Mouse (Mus musculus) left cerebral cortex, postnatal 14 days (tissue): Measurements from ENCODE around the gene Smurf1. TPM values are rescaled to one million over a fixed set of nuclear protein-coding genes. Genes with fewer than 3 reads are reported as not detected.

Experiments used
- DNase-seq, 2 experiments: peaks; one replicate each; pipeline ENCODE4 v3.0.0; 2021 to 2022; ENCODE audit warnings: low spot score in 2 of 2, mixed read lengths in 1 of 2
- intact Hi-C: fragments of 180-260 bp; cut with DNase I; formaldehyde crosslinking; loops from one replicate; pipeline ENCODE4 v1.15.1; 2025
- total RNA-seq, 2 experiments: library from RNA; stranded (reverse); gene quantifications; 2 replicates each; pipeline ENCODE4 v1.2.3; 2021

The Smurf1 gene
- total RNA-seq, 2 experiments from 2014 or later, result 37.2 to 40.8 TPM

- intact Hi-C loops, result no loop called here
- DNase-seq, result peak in 1 of 2 experiments; percentile 21
Observed at GRCm38 (mm10) chr5:144964465-144964864, 1.2 kb downstream of the Smurf1 start.

GRCm38 (mm10) chr5:144963817-144964261 is 1.8 kb downstream of the Smurf1 start:
- DNase-seq, result peak; percentile 64
- intact Hi-C loops, result no loop called here

DNA sequence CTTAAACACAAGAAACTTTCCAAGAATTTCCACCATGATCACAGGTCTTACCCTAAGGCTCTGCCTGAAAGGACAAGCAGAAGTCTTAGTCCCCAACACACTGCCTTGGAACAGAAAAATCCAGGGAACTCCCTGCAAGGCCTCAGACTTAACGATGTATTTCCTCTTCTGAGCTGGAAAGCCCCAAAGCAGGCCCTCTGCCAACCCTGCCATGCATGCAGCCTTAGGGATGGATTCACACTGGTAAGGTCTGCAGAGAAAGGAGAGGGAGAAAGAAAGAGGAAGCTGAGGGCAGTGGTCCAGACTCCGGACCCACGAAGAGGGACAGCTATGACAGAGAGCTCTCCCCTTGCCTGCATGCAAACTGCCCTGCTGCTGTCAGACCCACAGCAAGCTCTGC is 2.2 kb downstream of the Smurf1 start:
- DNase-seq, result peak; percentile 16 to 38
- intact Hi-C loops, result no loop called here

DNA sequence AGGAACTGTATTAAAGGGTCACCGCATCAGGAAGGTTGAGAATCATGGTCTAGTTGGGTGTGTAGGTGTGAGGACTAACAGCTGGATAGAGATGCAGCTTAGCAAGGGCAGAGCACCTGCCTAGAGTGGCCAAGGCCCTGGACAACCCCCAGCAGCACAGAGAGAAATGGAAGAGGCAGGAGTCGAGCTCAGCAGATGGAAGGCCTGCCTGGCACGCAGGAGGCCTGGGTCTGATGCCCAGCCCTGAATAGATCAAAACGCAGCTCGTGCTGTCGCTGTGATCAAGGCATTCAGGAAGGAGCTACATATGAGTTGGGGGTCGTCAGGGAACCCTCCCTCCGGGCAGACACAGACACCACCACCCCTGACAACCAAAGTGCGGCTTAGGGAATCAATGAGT is 7.4 kb downstream of the Smurf1 start:
- intact Hi-C loops, result no loop called here
- no peak for DNase-seq

GRCm38 (mm10) chr5:144954432-144954831 is 11.2 kb downstream of the Smurf1 start:
- intact Hi-C loops, result no loop called here
- no peak for DNase-seq

GRCm38 (mm10) chr5:144952592-144952991 is 13.1 kb downstream of the Smurf1 start:
- DNase-seq, result no peak
- intact Hi-C loops, result no loop called here

DNA sequence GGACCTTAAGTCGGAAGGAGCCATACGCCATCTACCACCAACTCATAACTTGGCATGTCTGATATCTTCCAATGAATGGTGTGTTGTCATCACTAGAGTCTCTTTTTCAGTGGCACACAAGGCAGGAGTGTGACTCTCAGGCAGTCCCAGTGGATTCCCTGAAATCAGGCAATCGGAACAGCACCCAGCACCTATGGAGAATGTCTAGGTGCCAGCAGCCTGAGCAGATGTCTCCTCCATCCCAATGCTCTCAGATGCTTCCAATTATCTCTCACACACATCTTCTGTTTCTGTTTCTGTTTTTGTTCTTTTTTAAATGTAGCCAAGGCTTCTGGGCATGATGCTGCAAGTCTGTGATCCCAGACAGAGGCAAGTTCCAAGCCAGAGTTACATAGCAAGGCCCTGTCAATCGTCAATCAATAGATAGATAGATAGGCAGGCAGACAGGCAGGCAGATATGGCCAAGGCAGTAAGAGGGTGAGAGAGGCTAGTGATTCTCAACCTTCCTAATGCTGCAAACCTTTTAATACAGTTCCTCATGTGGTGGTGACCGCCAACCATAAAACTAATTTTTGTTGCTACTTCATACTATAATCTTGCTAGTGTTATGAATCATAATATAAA is 15.1 kb downstream of the Smurf1 start:
- DNase-seq, result peak in 1 of 2 experiments; percentile 30
- intact Hi-C loops, result no loop called here

DNA sequence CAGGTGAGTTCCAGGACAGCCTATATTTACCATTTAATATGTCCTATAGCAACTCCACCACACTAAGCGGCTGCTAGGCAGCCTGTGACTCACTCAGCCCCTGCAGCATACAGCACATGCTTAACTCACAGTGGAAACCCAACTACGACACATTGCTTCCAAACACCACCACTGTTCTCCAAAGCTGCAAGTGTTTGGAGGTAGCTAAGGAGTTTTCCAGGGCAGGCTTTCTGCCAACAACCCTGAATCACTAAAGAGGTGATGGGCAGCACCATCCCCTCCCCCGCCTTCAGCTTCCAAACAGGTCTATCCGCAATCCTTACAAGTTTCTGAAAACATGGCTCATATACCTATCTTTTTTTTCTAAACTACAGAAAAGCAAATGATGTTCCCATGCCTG is 15.8 kb downstream of the Smurf1 start:
- intact Hi-C loops, result no loop called here
- peak; percentile 30 to 39 for DNase-seq

DNA sequence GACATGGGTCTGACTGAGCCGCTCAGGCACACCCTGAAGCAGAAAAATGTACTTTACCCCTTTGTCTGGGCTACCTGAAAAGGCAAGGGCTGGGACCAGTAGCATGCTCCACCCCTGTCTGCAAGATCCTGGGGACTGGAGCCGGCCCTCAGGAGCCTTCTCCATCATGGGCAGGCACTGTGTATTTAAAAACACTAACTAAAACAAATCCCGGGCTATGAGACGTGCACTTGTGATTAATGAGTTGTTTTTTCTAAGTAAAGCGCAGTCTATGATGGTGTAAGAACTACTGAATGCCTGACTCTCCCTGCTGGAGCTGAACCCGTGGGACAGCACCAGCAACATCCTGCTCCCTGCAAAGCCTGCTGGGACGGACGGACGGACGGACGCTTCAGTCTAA is 17.2 kb downstream of the Smurf1 start:
- intact Hi-C loops, result no loop called here

DNA sequence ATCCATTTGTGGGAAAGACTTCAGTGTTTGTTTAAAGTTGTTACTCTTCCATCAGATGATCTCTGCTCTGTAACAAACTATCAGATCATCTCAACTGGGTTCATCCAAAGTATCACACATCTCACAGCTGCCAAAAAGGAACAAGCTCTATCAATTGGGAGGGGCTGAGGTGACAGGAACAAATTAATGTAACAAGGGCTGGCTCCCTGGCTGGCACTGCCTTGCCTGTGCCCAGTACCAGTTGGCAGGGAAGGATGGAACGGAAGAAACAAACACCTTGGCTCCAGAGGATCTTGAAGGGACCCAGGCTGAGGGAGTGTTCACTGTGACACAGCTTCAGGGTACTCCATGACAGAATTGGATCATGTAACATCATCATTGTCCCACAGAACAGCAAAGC is 17.6 kb downstream of the Smurf1 start:
- no peak for DNase-seq
- intact Hi-C loops, result no loop called here

More for the DNA sequence above, 17.2 kb downstream of the Smurf1 start:
- DNase-seq, result no peak

DNA sequence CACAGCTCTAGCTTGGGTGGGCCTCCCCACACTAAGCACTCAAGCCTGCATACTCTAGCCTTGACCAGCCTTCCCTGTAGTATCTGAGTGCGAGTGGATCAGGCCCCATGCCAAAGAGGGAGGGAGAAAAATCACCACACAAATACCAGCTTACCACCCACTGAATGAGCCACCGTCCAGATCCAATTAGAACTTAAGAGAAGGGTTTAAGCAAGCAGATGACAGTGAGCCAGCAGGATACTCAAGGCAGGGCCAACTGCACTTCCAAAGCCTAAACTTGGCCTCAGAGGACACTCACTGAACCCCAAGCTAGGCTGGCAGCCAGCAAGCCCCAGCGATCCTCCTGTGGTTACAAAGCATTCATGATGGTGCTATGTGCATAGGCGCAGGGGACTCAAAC is 19.6 kb downstream of the Smurf1 start:
- intact Hi-C loops, result no loop called here
- DNase-seq, result peak in 1 of 2 experiments; percentile 42

DNA sequence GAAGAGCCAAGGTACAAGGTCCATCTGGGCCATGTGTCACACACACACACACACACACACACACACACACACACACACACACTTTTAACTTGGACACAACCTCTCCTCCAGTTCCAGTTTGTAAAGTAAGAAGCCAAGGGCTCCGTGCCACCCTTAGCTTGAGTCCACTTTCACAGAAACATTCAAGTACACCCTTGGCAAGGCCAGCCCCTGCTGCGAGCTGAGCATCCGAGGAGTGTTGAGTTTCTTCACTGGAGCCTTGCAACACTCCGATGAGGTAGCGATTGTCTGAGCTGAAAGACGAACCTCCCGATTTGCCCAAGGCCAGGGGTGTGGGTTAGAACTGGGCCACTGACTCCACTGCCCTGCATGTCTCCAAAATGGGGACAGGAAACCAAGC is 20.7 kb downstream of the Smurf1 start:
- DNase-seq, result no peak
- intact Hi-C loops, result no loop called here

DNA sequence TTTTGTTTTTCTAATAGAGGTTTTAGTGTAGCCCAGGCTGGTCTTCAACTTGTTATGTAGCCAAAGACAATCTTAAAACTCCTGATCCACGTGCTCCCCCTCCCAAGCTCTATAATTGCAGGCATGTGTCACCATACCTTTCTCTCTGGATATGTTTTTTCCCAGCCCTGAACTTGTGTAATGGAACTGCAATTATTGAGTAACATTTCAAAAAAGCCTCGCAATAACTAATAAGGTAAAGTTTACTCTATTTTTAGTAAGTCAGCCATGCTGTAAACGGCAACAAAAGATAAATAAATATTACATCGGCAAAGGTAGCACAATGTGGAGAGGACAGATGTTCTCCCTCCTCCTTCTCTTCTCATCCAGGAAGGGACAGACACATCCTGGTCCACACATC is 21.3 kb downstream of the Smurf1 start:
- intact Hi-C loops, result no loop called here
- no peak for DNase-seq

- intact Hi-C loops, result no loop called here
- no peak for DNase-seq
Observed at GRCm38 (mm10) chr5:144943346-144943745, 22.3 kb downstream of the Smurf1 start.

DNA sequence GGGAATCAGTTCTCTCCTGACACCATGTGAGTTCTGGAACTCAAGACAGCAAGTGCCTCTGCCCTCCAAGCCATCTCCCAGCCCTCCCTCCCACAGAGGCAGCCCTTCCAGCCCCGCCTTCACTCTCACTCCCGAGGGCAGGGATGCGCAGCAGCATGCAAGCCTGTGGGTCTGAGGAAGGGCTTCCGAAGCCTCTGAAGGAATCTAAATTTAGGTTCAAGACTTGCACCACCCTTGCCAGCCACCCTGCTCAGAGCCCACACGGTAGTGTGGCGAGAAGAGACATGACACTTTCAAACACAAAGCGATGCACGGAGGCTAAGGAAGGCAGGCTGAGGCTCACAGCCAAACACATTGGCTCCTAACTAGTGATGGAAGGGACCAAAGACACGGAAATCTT is 23.2 kb downstream of the Smurf1 start:
- DNase-seq, result peak; percentile 32 to 48

GRCm38 (mm10) chr5:144940904-144941303 is 24.7 kb downstream of the Smurf1 start:
- intact Hi-C loops, result no loop called here

More for the DNA sequence above, 23.2 kb downstream of the Smurf1 start:
- intact Hi-C loops, result no loop called here

GRCm38 (mm10) chr5:144937304-144937703 is 28.3 kb downstream of the Smurf1 start:
- DNase-seq, result peak; percentile 43 to 58
- intact Hi-C loops, result no loop called here

More at GRCm38 (mm10) chr5:144940904-144941303, 24.7 kb downstream of the Smurf1 start:
- DNase-seq, result no peak

GRCm38 (mm10) chr5:144933486-144933885 is 32.2 kb downstream of the Smurf1 start:
- no peak for DNase-seq
- intact Hi-C loops, result no loop called here

DNA sequence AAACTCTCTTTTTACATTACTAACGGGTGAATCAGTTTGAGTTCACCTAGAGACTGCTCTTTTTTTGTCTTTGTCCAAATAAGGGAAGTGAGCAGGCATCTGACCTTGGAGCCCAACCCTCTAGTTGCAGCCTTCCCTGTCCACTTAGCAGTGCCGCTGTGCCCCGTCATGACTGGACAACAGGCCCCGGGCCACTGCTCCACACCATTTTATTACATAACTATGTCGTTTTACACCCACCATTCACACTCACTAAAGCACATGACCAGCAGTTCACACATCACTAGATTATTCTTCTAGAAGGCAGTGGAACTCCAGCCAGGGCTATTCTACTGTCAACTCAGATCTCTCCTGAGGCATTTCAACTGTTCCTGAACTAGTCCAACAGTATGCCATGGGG is 33.8 kb downstream of the Smurf1 start:
- no peak for DNase-seq
- intact Hi-C loops, result no loop called here

DNA sequence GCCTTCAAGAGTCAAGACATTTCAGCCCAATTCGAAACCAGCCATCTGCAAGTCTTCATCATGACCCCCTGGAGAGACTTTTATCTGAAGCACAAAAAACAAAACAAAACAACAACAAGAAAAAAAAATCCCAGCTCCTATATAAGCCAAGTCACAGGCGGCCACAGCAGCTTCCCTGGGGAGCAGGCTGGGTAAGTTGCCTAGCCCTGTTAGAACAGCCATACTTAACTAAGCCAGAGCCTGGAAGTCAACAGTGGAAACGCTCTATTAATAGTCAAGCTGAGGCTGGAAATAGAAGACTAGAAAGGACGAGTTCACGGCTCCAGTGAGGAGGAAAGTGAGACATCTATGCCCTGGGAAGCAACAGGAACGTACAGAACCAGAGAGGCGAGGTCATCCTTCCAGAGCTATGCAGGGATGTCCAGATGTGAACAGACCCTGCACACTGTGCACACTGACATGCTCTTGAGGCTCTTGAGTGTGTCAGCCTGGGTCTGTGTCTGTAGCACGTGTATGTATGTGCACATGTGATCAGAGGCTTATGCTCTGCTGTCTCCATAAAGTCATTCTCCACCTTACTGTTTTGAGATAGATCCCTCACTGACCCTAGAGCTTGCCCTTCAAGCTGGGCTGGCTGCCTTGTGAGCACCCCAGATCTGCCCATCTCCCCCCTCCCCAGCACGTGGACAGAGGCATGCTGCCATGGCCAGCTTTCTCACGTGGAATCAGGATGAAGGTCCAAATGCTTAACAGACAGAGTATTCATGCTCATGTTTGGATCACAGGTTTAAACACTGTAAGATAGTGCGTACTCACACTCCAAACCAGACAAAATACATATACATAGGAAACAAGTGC is 36.6 kb downstream of the Smurf1 start:
- DNase-seq, result no peak
- intact Hi-C loops, result no loop called here

DNA sequence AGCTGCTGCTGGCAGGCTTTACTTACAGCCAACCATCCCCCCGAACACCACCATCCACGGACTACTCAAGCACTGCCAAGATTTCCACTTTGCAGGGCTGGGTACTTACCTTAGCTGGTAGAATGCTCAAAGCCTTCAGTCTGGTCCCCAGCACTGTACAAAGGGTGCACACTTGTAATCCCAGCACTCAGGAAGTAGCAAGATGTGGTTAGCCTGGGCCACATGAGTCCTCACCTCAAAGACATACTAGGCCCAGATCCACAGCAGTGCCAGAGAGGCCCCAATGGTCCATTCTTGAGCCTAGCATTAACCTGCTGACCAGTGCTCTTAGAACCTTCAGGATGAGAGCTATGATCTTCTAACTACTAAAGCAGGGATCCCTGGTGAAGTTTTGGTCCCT is 39.4 kb downstream of the Smurf1 start:
- DNase-seq, result no peak

More for the DNA sequence above, 39.4 kb downstream of the Smurf1 start:
- intact Hi-C loops, result no loop called here
